Mouse (Mus musculus) embryonic facial prominence, embryonic 12.5 days (tissue): ENCODE results near the gene Dlx1. TPM values are rescaled to one million over a fixed set of nuclear protein-coding genes. Genes with fewer than 3 reads are reported as not detected.

Experiments
- ATAC-seq: fragments of 200-750 bp; cut with Nextera tagmentation; 2 replicates; pipeline ENCODE4 v1.8.0; 2017; ENCODE audit not compliant: insufficient number of reproducible peaks, insufficient read depth, low FRiP score, low TSS enrichment
- H3K27ac ChIP-seq: fragments of 300-500 bp; sonication (generic); 2 replicates; pipeline ENCODE4 v1.5.1; 2016; ENCODE audit warnings: mild to moderate bottlenecking
- H3K27me3 ChIP-seq: fragments of 300-500 bp; sonication (generic); 2 replicates; pipeline ENCODE4 v1.6.1; 2016; ENCODE audit warnings: mild to moderate bottlenecking, moderate library complexity
- H3K36me3 ChIP-seq: fragments of 300-500 bp; sonication (generic); 2 replicates; pipeline ENCODE4 v1.6.1; 2016; ENCODE audit warnings: mild to moderate bottlenecking
- H3K4me1 ChIP-seq: fragments of 300-500 bp; sonication (generic); 2 replicates; pipeline ENCODE4 v1.6.1; 2016
- H3K4me2 ChIP-seq: fragments of 300-500 bp; sonication (generic); replicated peaks from 2 replicates; pipeline ENCODE4 v1.6.1; 2016; ENCODE audit warnings: mild to moderate bottlenecking, moderate library complexity
- H3K4me3 ChIP-seq: fragments of 300-500 bp; sonication (generic); 2 replicates; pipeline ENCODE4 v1.5.1; 2016; ENCODE audit warnings: mild to moderate bottlenecking
- H3K9ac ChIP-seq: fragments of 300-500 bp; sonication (generic); 2 replicates; pipeline ENCODE4 v1.6.1; 2016; ENCODE audit warnings: mild to moderate bottlenecking, moderate library complexity
- H3K9me3 ChIP-seq: fragments of 300-500 bp; sonication (generic); 2 replicates; pipeline ENCODE4 v1.6.1; 2016; ENCODE audit warnings: mild to moderate bottlenecking, moderate library complexity
- WGBS: fragments of 180-500 bp; shearing (Covaris S2); methylation state at CpG from one replicate; pipeline ENCODE4 v1.1.7; 2016; 5-methylcytosine and 5-hydroxymethylcytosine counted together
- polyA plus RNA-seq: library from polyadenylated mRNA; unstranded; fragments of >200 nt; fragmentation: Nextera tagmentation; extraction: Ambion mirVana; gene quantifications from 2 replicates; pipeline ENCODE4 v1.2.1, GENCODE M21; 2016

The Dlx1 gene
- 65.4 and 87.0 TPM in 2 replicates for polyA plus RNA-seq

GRCm38 (mm10) chr2:71528014-71528713 is at the start of gene Dlx1:
Gene Dlx1 (plus strand): TSS chr2:71528113.
- peak within 1 kb of the TSS; percentile 88 for H3K27ac ChIP-seq
- H3K36me3 ChIP-seq: no peaks in the 10 kb centered on the region
- ATAC-seq: no peak
- WGBS: under 1% methylated on average over 26 of the region's 26 CpGs
- H3K4me2 ChIP-seq: peak within 1 kb of the TSS; percentile 82
- H3K27me3 ChIP-seq: peaks cover 82% of the 10 kb centered on the region
- H3K9me3 ChIP-seq: no peaks in the 10 kb centered on the region
- H3K9ac ChIP-seq: peak within 1 kb of the TSS; percentile 79
- H3K4me3 ChIP-seq: peak within 1 kb of the TSS; percentile 43
- H3K4me1 ChIP-seq: 0 out of 2 replicates have a peak, but pooled peaks cover 13% of the 10 kb centered on the region

- H3K27ac ChIP-seq: peak overlapping the region; percentile 41; the same call in 1 of the 2 replicates
- no peak overlapping the region for H3K4me3 ChIP-seq
- H3K4me2 ChIP-seq: peak overlapping the region; percentile 19
- no peaks in the 10 kb centered on the region for H3K36me3 ChIP-seq
- no peaks in the 10 kb centered on the region for H3K9me3 ChIP-seq
- H3K9ac ChIP-seq: no peak overlapping the region
- WGBS: 6% methylated on average over 7 of the region's 7 CpGs
- peaks cover 40% of the 10 kb centered on the region for H3K4me1 ChIP-seq
- peak; percentile 22; the same call in 1 of the 2 replicates for ATAC-seq
- no peaks in the 10 kb centered on the region for H3K27me3 ChIP-seq
Observed at GRCm38 (mm10) chr2:71479917-71480316, 48.0 kb upstream of the Dlx1 start.

- no peak overlapping the region for H3K4me2 ChIP-seq
- no peaks in the 10 kb centered on the region for H3K27me3 ChIP-seq
- H3K27ac ChIP-seq: no peak overlapping the region
- WGBS: 63% methylated on average over 6 of the region's 6 CpGs
- H3K36me3 ChIP-seq: no peaks in the 10 kb centered on the region
- no peak overlapping the region for H3K9ac ChIP-seq
- peaks cover 25% of the 10 kb centered on the region for H3K4me1 ChIP-seq
- no peak overlapping the region for H3K4me3 ChIP-seq
- no peaks in the 10 kb centered on the region for H3K9me3 ChIP-seq
- ATAC-seq: no peak
Observed at GRCm38 (mm10) chr2:71481825-71482224, 46.1 kb upstream of the Dlx1 start.

- H3K9me3 ChIP-seq: no peaks in the 10 kb centered on the region
- H3K36me3 ChIP-seq: no peaks in the 10 kb centered on the region
- peak overlapping the region; percentile 56 for H3K27ac ChIP-seq
- H3K27me3 ChIP-seq: no peaks in the 10 kb centered on the region
- H3K4me1 ChIP-seq: peaks cover 25% of the 10 kb centered on the region
- no peak overlapping the region for H3K9ac ChIP-seq
- WGBS: 40% methylated on average over 10 of the region's 10 CpGs
- H3K4me2 ChIP-seq: no peak overlapping the region
- no peak overlapping the region for H3K4me3 ChIP-seq
- no peak for ATAC-seq
Observed at GRCm38 (mm10) chr2:71483046-71483716, 44.7 kb upstream of the Dlx1 start.

- H3K4me2 ChIP-seq: no peak overlapping the region
- no peak for ATAC-seq
- 18% methylated on average over 5 of the region's 5 CpGs for WGBS
- no peaks in the 10 kb centered on the region for H3K36me3 ChIP-seq
- peaks cover 25% of the 10 kb centered on the region for H3K4me1 ChIP-seq
- H3K9ac ChIP-seq: no peak overlapping the region
- peak overlapping the region; percentile 56 for H3K27ac ChIP-seq
- no peaks in the 10 kb centered on the region for H3K27me3 ChIP-seq
- no peaks in the 10 kb centered on the region for H3K9me3 ChIP-seq
- no peak overlapping the region for H3K4me3 ChIP-seq
Observed at GRCm38 (mm10) chr2:71483717-71484066, 44.2 kb upstream of the Dlx1 start.

GRCm38 (mm10) chr2:71491295-71491694 is 36.6 kb upstream of the Dlx1 start:
- no peaks in the 10 kb centered on the region for H3K9me3 ChIP-seq
- no peak overlapping the region for H3K9ac ChIP-seq
- no peak overlapping the region for H3K4me3 ChIP-seq
- H3K27me3 ChIP-seq: no peaks in the 10 kb centered on the region
- peaks cover 15% of the 10 kb centered on the region; the same call in 1 of the 2 replicates for H3K4me1 ChIP-seq
- H3K27ac ChIP-seq: no peak overlapping the region
- H3K4me2 ChIP-seq: no peak overlapping the region
- ATAC-seq: no peak
- H3K36me3 ChIP-seq: no peaks in the 10 kb centered on the region

- no peak overlapping the region for H3K4me2 ChIP-seq
- no peak overlapping the region for H3K9ac ChIP-seq
- no peak overlapping the region for H3K4me3 ChIP-seq
- no peaks in the 10 kb centered on the region for H3K27me3 ChIP-seq
- no peaks in the 10 kb centered on the region for H3K9me3 ChIP-seq
- ATAC-seq: no peak
- 0 out of 2 replicates have a peak overlapping the region, but pooled peaks have one; percentile 3 for H3K27ac ChIP-seq
- no peaks in the 10 kb centered on the region for H3K36me3 ChIP-seq
- peaks cover 17% of the 10 kb centered on the region; the same call in 1 of the 2 replicates for H3K4me1 ChIP-seq
- WGBS: 65% methylated on average over 12 of the region's 12 CpGs
Observed at GRCm38 (mm10) chr2:71493161-71493683, 34.7 kb upstream of the Dlx1 start.

- Histone ChIP-seq H3K27ac (no peak overlapping the region), H3K27me3 (no peaks in the 10 kb centered on the region), H3K4me3 (no peak overlapping the region), H3K4me1 (peaks cover 27% of the 10 kb centered on the region), H3K9ac (no peak overlapping the region), H3K36me3 (no peaks in the 10 kb centered on the region), H3K4me2 (no peak overlapping the region), H3K9me3 (no peaks in the 10 kb centered on the region)
- WGBS: 56% methylated on average over 10 of the region's 10 CpGs
- no peak for ATAC-seq
Observed at GRCm38 (mm10) chr2:71494503-71494902, 33.4 kb upstream of the Dlx1 start.

- Histone ChIP-seq H3K9me3 (no peaks in the 10 kb centered on the region), H3K4me3 (no peak overlapping the region), H3K4me1 (peaks cover 31% of the 10 kb centered on the region), H3K36me3 (no peaks in the 10 kb centered on the region), H3K9ac (no peak overlapping the region), H3K4me2 (no peak overlapping the region), H3K27ac (no peak overlapping the region), H3K27me3 (no peaks in the 10 kb centered on the region)
- no peak for ATAC-seq
- 27% methylated on average over 4 of the region's 4 CpGs for WGBS
Observed at GRCm38 (mm10) chr2:71494971-71495370, 32.9 kb upstream of the Dlx1 start.

- Histone ChIP-seq H3K27me3 (no peaks in the 10 kb centered on the region), H3K36me3 (no peaks in the 10 kb centered on the region), H3K4me2 (no peak overlapping the region), H3K27ac (no peak overlapping the region), H3K4me1 (peaks cover 33% of the 10 kb centered on the region), H3K9me3 (no peaks in the 10 kb centered on the region), H3K9ac (no peak overlapping the region), H3K4me3 (no peak overlapping the region)
- ATAC-seq: 0 out of 2 replicates have a peak, but pooled peaks have one; percentile 28
- 19% methylated on average over 5 of the region's 5 CpGs for WGBS
Observed at GRCm38 (mm10) chr2:71497175-71497574, 30.7 kb upstream of the Dlx1 start.

GRCm38 (mm10) chr2:71499276-71500230 is 28.4 kb upstream of the Dlx1 start:
- H3K27ac ChIP-seq: peak overlapping the region; percentile 54; the same call in 1 of the 2 replicates
- WGBS: 34% methylated on average over 16 of the region's 16 CpGs

More at GRCm38 (mm10) chr2:71499276-71500230, 28.4 kb upstream of the Dlx1 start:
- Histone ChIP-seq H3K9me3 (no peaks in the 10 kb centered on the region), H3K36me3 (no peaks in the 10 kb centered on the region), H3K9ac (no peak overlapping the region), H3K27me3 (no peaks in the 10 kb centered on the region), H3K4me3 (no peak overlapping the region), H3K4me1 (peaks cover 25% of the 10 kb centered on the region), H3K4me2 (no peak overlapping the region)
- ATAC-seq: no peak
